ENCODE assay signal across 8 mouse cellular contexts in genomic region chr19:7066034-7066827, GRCm38 (mm10). TPM values are rescaled to one million over a fixed set of nuclear protein-coding genes. Genes with fewer than 3 reads are reported as not detected.
DNase-seq lines count a peak whose midpoint lies in the region; ATAC-seq lines count a peak whose summit lies in the region.

No protein-coding gene starts in this region.

- peaks cover 49% of the 10 kb centered on the region for H3K4me1 ChIP-seq in heart, embryonic 10.5 days
- peaks cover 33% of the 10 kb centered on the region for H3K4me1 ChIP-seq in heart, embryonic 13.5 days
- peaks cover 47% of the 10 kb centered on the region for H3K4me1 ChIP-seq in kidney, embryonic 14.5 days (ENCODE audit: control insufficient read depth, insufficient read depth, low read length)
- peaks cover 62% of the 10 kb centered on the region for H3K4me1 ChIP-seq in midbrain, embryonic 13.5 days (replicated peaks)

- no peaks in the 10 kb centered on the region for H3K9me3 ChIP-seq in heart, embryonic 10.5 days
- H3K9me3 ChIP-seq in heart, embryonic 13.5 days = no peaks in the 10 kb centered on the region
- no peaks in the 10 kb centered on the region for H3K9me3 ChIP-seq in kidney, embryonic 14.5 days (ENCODE audit: control insufficient read depth, low read length)
- H3K9me3 ChIP-seq in midbrain, embryonic 13.5 days = no peaks in the 10 kb centered on the region

- H3K9ac ChIP-seq in heart, embryonic 13.5 days = peak overlapping the region; percentile 63
- peak overlapping the region; percentile 2; the same call in 1 of the 2 replicates for H3K9ac ChIP-seq in kidney, embryonic 14.5 days (ENCODE audit: low read depth, low read length)
- H3K9ac ChIP-seq in midbrain, embryonic 13.5 days (replicated peaks) = peak overlapping the region; percentile 42

- H3K4me3 ChIP-seq in heart, embryonic 10.5 days = no peak overlapping the region
- H3K4me3 ChIP-seq in heart, embryonic 13.5 days = no peak overlapping the region
- no peak overlapping the region; the same call in 1 of the 2 replicates for H3K4me3 ChIP-seq in kidney, embryonic 14.5 days (ENCODE audit: low read length)
- no peak overlapping the region for H3K4me3 ChIP-seq in midbrain, embryonic 13.5 days (replicated peaks)

- peak overlapping the region; percentile 36 for H3K4me2 ChIP-seq in heart, embryonic 13.5 days
- H3K4me2 ChIP-seq in kidney, embryonic 14.5 days (replicated peaks; ENCODE audit: low read depth, low read length) = peak overlapping the region; percentile 1; the same call in 1 of the 2 replicates
- 0 out of 2 replicates have a peak overlapping the region, but pooled peaks have one; percentile 8 for H3K4me2 ChIP-seq in midbrain, embryonic 13.5 days (replicated peaks)

- peak; percentile 54 for ATAC-seq in activated CD4-positive, CD25-positive, alpha-beta regulatory T cell, adult 4 months
- ATAC-seq in heart, embryonic 13.5 days (ENCODE audit: extremely low read depth, insufficient number of reproducible peaks, low FRiP score, low TSS enrichment) = no peak
- ATAC-seq in kidney, embryonic 14.5 days (ENCODE audit: low FRiP score, low TSS enrichment) = no peak
- ATAC-seq in midbrain, embryonic 13.5 days = no peak

- H3K36me3 ChIP-seq in heart, embryonic 10.5 days = no peaks in the 10 kb centered on the region
- no peaks in the 10 kb centered on the region for H3K36me3 ChIP-seq in heart, embryonic 13.5 days
- no peaks in the 10 kb centered on the region for H3K36me3 ChIP-seq in kidney, embryonic 14.5 days (ENCODE audit: control insufficient read depth, insufficient read depth, low read length)
- H3K36me3 ChIP-seq in midbrain, embryonic 13.5 days = no peaks in the 10 kb centered on the region

- intact Hi-C loops in heart, postnatal 25 days (cut with DNase I) = loop anchor here (10.0 kb wide), 2 partner anchors 279 to 369 kb away; partner anchors contain the start of gene Mark2
- intact Hi-C loops in left cerebral cortex, postnatal 36 days (cut with DNase I) = loop anchor here (10.0 kb wide), 1 partner anchor 349 kb away; the partner anchor contains the start of gene 2700081O15Rik

- H3K27ac ChIP-seq in heart, embryonic 10.5 days = peak overlapping the region; percentile 74
- peak overlapping the region; percentile 33; the same call in 1 of the 2 replicates for H3K27ac ChIP-seq in heart, embryonic 13.5 days (replicated peaks)
- no peak overlapping the region; the same call in 1 of the 2 replicates for H3K27ac ChIP-seq in kidney, embryonic 14.5 days (ENCODE audit: low read depth, low read length)
- peak overlapping the region; percentile 27; the same call in 1 of the 2 replicates for H3K27ac ChIP-seq in midbrain, embryonic 13.5 days

- H3K27me3 ChIP-seq in heart, embryonic 10.5 days (ENCODE audit: insufficient read depth, poor library complexity, severe bottlenecking) = peaks cover 54% of the 10 kb centered on the region
- peaks cover 41% of the 10 kb centered on the region for H3K27me3 ChIP-seq in heart, embryonic 13.5 days (replicated peaks)
- peaks cover 4% of the 10 kb centered on the region; the same call in 1 of the 2 replicates for H3K27me3 ChIP-seq in kidney, embryonic 14.5 days (ENCODE audit: control insufficient read depth, insufficient read depth, low read length)
- peaks cover 17% of the 10 kb centered on the region for H3K27me3 ChIP-seq in midbrain, embryonic 13.5 days

- WGBS in heart, embryonic 10.5 days = 34% methylated on average over 15 of the region's 15 CpGs
- 31% methylated on average over 15 of the region's 15 CpGs for WGBS in heart, embryonic 13.5 days
- 35% methylated on average over 15 of the region's 15 CpGs for WGBS in kidney, embryonic 14.5 days
- whole genome bisulfite sequencing in midbrain, embryonic 13.5 days = 33% methylated on average over 15 of the region's 15 CpGs

- DNase-seq in heart, embryonic 10.5 days (ENCODE audit: low spot score) = no peak
- no peak for DNase-seq in heart, postnatal 25 days (ENCODE audit: low spot score)
- DNase-seq in thymus, postnatal 25 days = peak; percentile 82
- DNase-seq in left cerebral cortex, postnatal 36 days (ENCODE audit: low spot score in 2 of 2) = no peak

RNA-seq across cellular contexts. Expression of gene Macrod1, which starts 9.6 kb away (rescaled TPM):
- polyA plus RNA-seq in heart, embryonic 10.5 days (2016; fragmentation: Nextera tagmentation; extraction: Ambion mirVana) = 8.0 and 12.4 TPM in 2 replicates
- 100 to 1,000 TPM; 240 to 243 TPM for total RNA-seq in heart, postnatal 25 days (2021)
- 1 to 10 TPM in 1 of 2 experiments, under 1 TPM in 1; 0.82 to 2.6 TPM for polyA plus RNA-seq in activated CD4-positive, CD25-positive, alpha-beta regulatory T cell, adult 4 months (2017; shearing (Covaris generic))
- 32.0 and 32.9 TPM in 2 replicates for polyA plus RNA-seq in heart, embryonic 13.5 days (2015; fragmentation: Nextera tagmentation; extraction: Ambion mirVana)
- 9.9 and 10.7 TPM in 2 replicates for polyA plus RNA-seq in kidney, embryonic 14.5 days (2014; fragmentation: Nextera tagmentation; extraction: Ambion mirVana)
- 2.9 and 3.0 TPM in 2 replicates for polyA plus RNA-seq in midbrain, embryonic 13.5 days (2015; fragmentation: Nextera tagmentation; extraction: Ambion mirVana)
- 10 to 100 TPM; 14.1 to 17.6 TPM for total RNA-seq in left cerebral cortex, postnatal 36 days (2021)

RNA-seq across cellular contexts. Expression of gene Stip1, which starts 26.5 kb away (rescaled TPM):
- polyA plus RNA-seq in heart, embryonic 10.5 days (2016; fragmentation: Nextera tagmentation; extraction: Ambion mirVana) = 320 and 388 TPM in 2 replicates
- 100 to 1,000 TPM; 110 to 129 TPM for total RNA-seq in heart, postnatal 25 days (2021)
- polyA plus RNA-seq in activated CD4-positive, CD25-positive, alpha-beta regulatory T cell, adult 4 months (2017; shearing (Covaris generic)) = 100 to 1,000 TPM; 105 to 165 TPM
- 207 and 228 TPM in 2 replicates for polyA plus RNA-seq in heart, embryonic 13.5 days (2015; fragmentation: Nextera tagmentation; extraction: Ambion mirVana)
- polyA plus RNA-seq in kidney, embryonic 14.5 days (2014; fragmentation: Nextera tagmentation; extraction: Ambion mirVana) = 223 and 304 TPM in 2 replicates
- polyA plus RNA-seq in midbrain, embryonic 13.5 days (2015; fragmentation: Nextera tagmentation; extraction: Ambion mirVana) = 258 and 273 TPM in 2 replicates
- total RNA-seq in left cerebral cortex, postnatal 36 days (2021) = 100 to 1,000 TPM; 179 to 201 TPM

RNA-seq across cellular contexts. Expression of gene Flrt1, which starts 39.3 kb away (rescaled TPM):
- 0.53 and 1.0 TPM in 2 replicates for polyA plus RNA-seq in heart, embryonic 10.5 days (2016; fragmentation: Nextera tagmentation; extraction: Ambion mirVana)
- 1 to 10 TPM; 1.1 to 1.4 TPM for total RNA-seq in heart, postnatal 25 days (2021)
- not detected for polyA plus RNA-seq in activated CD4-positive, CD25-positive, alpha-beta regulatory T cell, adult 4 months (2017; shearing (Covaris generic))
- polyA plus RNA-seq in heart, embryonic 13.5 days (2015; fragmentation: Nextera tagmentation; extraction: Ambion mirVana) = 1.1 and 1.4 TPM in 2 replicates
- polyA plus RNA-seq in kidney, embryonic 14.5 days (2014; fragmentation: Nextera tagmentation; extraction: Ambion mirVana) = 3.0 and 5.5 TPM in 2 replicates
- 8.3 and 9.2 TPM in 2 replicates for polyA plus RNA-seq in midbrain, embryonic 13.5 days (2015; fragmentation: Nextera tagmentation; extraction: Ambion mirVana)
- 10 to 100 TPM; 36.2 to 41.7 TPM for total RNA-seq in left cerebral cortex, postnatal 36 days (2021)

RNA-seq across cellular contexts. Expression of gene Fermt3, which starts 47.0 kb away (rescaled TPM):
- polyA plus RNA-seq in heart, embryonic 10.5 days (2016; fragmentation: Nextera tagmentation; extraction: Ambion mirVana) = 10.6 and 22.7 TPM in 2 replicates
- total RNA-seq in heart, postnatal 25 days (2021) = 1 to 10 TPM; 4.4 to 4.7 TPM
- polyA plus RNA-seq in activated CD4-positive, CD25-positive, alpha-beta regulatory T cell, adult 4 months (2017; shearing (Covaris generic)) = 100 to 1,000 TPM; 208 to 288 TPM
- polyA plus RNA-seq in heart, embryonic 13.5 days (2015; fragmentation: Nextera tagmentation; extraction: Ambion mirVana) = 7.6 and 8.1 TPM in 2 replicates
- 3.6 and 4.9 TPM in 2 replicates for polyA plus RNA-seq in kidney, embryonic 14.5 days (2014; fragmentation: Nextera tagmentation; extraction: Ambion mirVana)
- polyA plus RNA-seq in midbrain, embryonic 13.5 days (2015; fragmentation: Nextera tagmentation; extraction: Ambion mirVana) = 3.9 and 4.8 TPM in 2 replicates
- total RNA-seq in left cerebral cortex, postnatal 36 days (2021) = 1 to 10 TPM; 3.7 to 4.9 TPM

Comparison
In these comparisons a context has a peak if more than half of its experiments do, and no peak if none do; other contexts are left out.
1. H3K9ac ChIP-seq: peak in every context shown above with its lines; median percentile 63 in heart, embryonic 13.5 days; 42 in midbrain, embryonic 13.5 days; 2 in kidney, embryonic 14.5 days.